Mouse (Mus musculus) cerebellum, adult 9-11 months (tissue): ENCODE measurements around the gene Psma1.

ENCODE experiments used
- DNase-seq: peaks from one replicate; pipeline ENCODE4 v3.0.0; 2022

Gene Psma1

GRCm38 (mm10) chr7:114276005-114276752 is at the start of gene Psma1:
TSS of gene Psma1 (minus strand) at chr7:114276118.
- DNase-seq = peak; percentile 97

GRCm38 (mm10) chr7:114323527-114323926 is 47.6 kb upstream of the Psma1 start:
- DNase-seq = no peak

- DNase-seq = peak; percentile 23
These were observed 46.9 kb upstream of the Psma1 start for GRCm38 (mm10) chr7:114322531-114323441.

- no peak for DNase-seq
These were observed 45.9 kb upstream of the Psma1 start for GRCm38 (mm10) chr7:114321694-114322372.

- DNase-seq = no peak
These were observed 42.0 kb upstream of the Psma1 start for GRCm38 (mm10) chr7:114317896-114318295.

GRCm38 (mm10) chr7:114317389-114317792 is 41.5 kb upstream of the Psma1 start:
- no peak for DNase-seq

GRCm38 (mm10) chr7:114316361-114316871 is 40.5 kb upstream of the Psma1 start:
- DNase-seq = no peak

GRCm38 (mm10) chr7:114311209-114311608 is 35.3 kb upstream of the Psma1 start:
- DNase-seq = no peak

GRCm38 (mm10) chr7:114309020-114309419 is 33.1 kb upstream of the Psma1 start:
- DNase-seq = no peak

GRCm38 (mm10) chr7:114301293-114301782 is 25.4 kb upstream of the Psma1 start:
- peak; percentile 35 for DNase-seq

GRCm38 (mm10) chr7:114300782-114301181 is 24.9 kb upstream of the Psma1 start:
- no peak for DNase-seq

- DNase-seq = no peak
These were observed 23.3 kb upstream of the Psma1 start for GRCm38 (mm10) chr7:114299247-114299646.

GRCm38 (mm10) chr7:114294698-114295097 is 18.8 kb upstream of the Psma1 start:
- DNase-seq = no peak

GRCm38 (mm10) chr7:114293903-114294302 is 18.0 kb upstream of the Psma1 start:
- no peak for DNase-seq

GRCm38 (mm10) chr7:114292501-114292971 is 16.6 kb upstream of the Psma1 start:
- peak; percentile 87 for DNase-seq

- peak; percentile 60 for DNase-seq
These were observed 15.8 kb upstream of the Psma1 start for GRCm38 (mm10) chr7:114291461-114292335.

GRCm38 (mm10) chr7:114290078-114290506 is 14.2 kb upstream of the Psma1 start:
- peak; percentile 96 for DNase-seq

- no peak for DNase-seq
These were observed 8.5 kb upstream of the Psma1 start for GRCm38 (mm10) chr7:114284296-114284910.

GRCm38 (mm10) chr7:114283006-114283405 is 7.1 kb upstream of the Psma1 start:
- DNase-seq = no peak

GRCm38 (mm10) chr7:114281671-114282070 is 5.8 kb upstream of the Psma1 start:
- no peak for DNase-seq

GRCm38 (mm10) chr7:114275372-114276004 is 430 bp downstream of the Psma1 start:
- DNase-seq = no peak
